ENCODE assay signal across 8 mouse cellular contexts in the genomic region with DNA sequence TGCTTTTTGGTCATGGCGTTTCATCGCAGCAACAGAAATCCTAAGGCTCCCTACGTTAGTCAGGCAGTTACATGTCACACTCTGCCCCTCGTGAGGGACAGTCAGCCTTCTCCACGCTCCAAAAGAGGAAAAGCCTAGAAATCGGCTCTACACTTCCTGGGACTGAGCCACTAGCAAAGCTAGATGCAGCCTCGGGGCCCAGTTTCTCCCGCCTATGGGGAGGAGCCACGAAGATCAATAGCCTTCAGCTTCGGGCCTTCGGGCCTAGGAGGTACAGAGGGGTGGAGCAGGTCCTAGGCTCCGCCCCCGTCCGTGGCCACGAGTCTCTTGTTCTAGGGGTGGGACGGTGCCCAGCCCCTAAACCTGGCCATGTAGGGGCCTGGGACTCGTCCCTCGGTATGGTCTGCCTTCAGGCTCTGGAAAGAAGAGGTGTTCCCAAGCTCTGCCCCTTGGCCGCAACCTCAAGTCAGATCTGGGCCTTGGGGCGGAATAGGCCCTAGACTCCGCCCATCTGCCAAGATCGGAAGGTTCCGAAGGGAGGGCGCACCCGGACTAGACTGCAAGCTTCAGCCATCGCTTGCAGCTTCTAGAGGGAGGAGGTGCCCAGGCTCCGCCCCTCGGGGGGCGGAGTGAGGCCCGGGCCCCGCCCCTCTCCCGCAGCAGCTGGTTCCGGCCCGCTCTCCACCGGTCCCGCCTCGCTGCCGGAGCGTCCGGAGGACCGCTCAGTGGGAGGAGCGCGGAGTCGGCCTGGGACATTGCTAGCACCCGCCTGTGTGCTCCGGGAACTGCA. TPM values are rescaled to one million over a fixed set of nuclear protein-coding genes. Genes with fewer than 3 reads are reported as not detected.
DNase-seq lines count a peak whose midpoint lies in the region; ATAC-seq lines count a peak whose summit lies in the region.

A gene (plus strand): TSS at position 339 of the 790 bp plus-strand sequence.

- peak; percentile 95 for DNase-seq in B cell, adult 2 months
- peak; percentile 99 for DNase-seq in brain, adult 2 months (ENCODE audit: low read depth, low spot score)
- peak; percentile 97 for DNase-seq in heart, embryonic 10.5 days (ENCODE audit: low spot score)
- peak; percentile 93 for DNase-seq in liver
- DNase-seq in spleen, postnatal 4 days (ENCODE audit: low spot score in 2 of 2) = peak; percentile 93 to 95

- H3K9ac ChIP-seq in kidney, embryonic 15.5 days = peak within 1 kb of the TSS; percentile 81

- H3K27me3 ChIP-seq in heart, embryonic 10.5 days (ENCODE audit: insufficient read depth, poor library complexity, severe bottlenecking) = no peaks in the 10 kb centered on the region
- no peaks in the 10 kb centered on the region for H3K27me3 ChIP-seq in kidney, embryonic 15.5 days

- peak within 1 kb of the TSS; percentile 88 for H3K4me3 ChIP-seq in heart, embryonic 10.5 days
- peak within 1 kb of the TSS; percentile 82 for H3K4me3 ChIP-seq in kidney, embryonic 15.5 days (replicated peaks)

- peaks cover 20% of the 10 kb centered on the region for H3K4me1 ChIP-seq in heart, embryonic 10.5 days
- peaks cover 27% of the 10 kb centered on the region for H3K4me1 ChIP-seq in kidney, embryonic 15.5 days

- under 1% methylated on average over 45 of the region's 46 CpGs for WGBS in heart, embryonic 10.5 days
- under 1% methylated on average over 46 of the region's 46 CpGs for WGBS in kidney, embryonic 15.5 days

- 0 out of 2 replicates have a peak, but pooled peaks cover 3% of the 10 kb centered on the region for H3K36me3 ChIP-seq in heart, embryonic 10.5 days
- H3K36me3 ChIP-seq in kidney, embryonic 15.5 days = no peaks in the 10 kb centered on the region

- ATAC-seq in erythroblast, adult 5-6 weeks (replicated peaks; ENCODE audit: low FRiP score, poor library complexity, severe bottlenecking) = peak; percentile 92
- ATAC-seq in kidney, embryonic 15.5 days (replicated peaks; ENCODE audit: low FRiP score) = peak; percentile 97
- ATAC-seq in monocyte, adult 5-6 weeks (replicated peaks; ENCODE audit: insufficient number of reproducible peaks, low FRiP score, low TSS enrichment, poor library complexity, severe bottlenecking) = peak; percentile 93

- H3K4me2 ChIP-seq in kidney, embryonic 15.5 days = peak within 1 kb of the TSS; percentile 76

- peak within 1 kb of the TSS; percentile 92 for H3K27ac ChIP-seq in heart, embryonic 10.5 days
- peak within 1 kb of the TSS; percentile 98 for H3K27ac ChIP-seq in kidney, embryonic 15.5 days

- H3K9me3 ChIP-seq in heart, embryonic 10.5 days = no peaks in the 10 kb centered on the region
- no peaks in the 10 kb centered on the region for H3K9me3 ChIP-seq in kidney, embryonic 15.5 days (replicated peaks)

RNA-seq across cellular contexts. Expression of the gene that starts here (rescaled TPM):
- 6.7 and 8.6 TPM in 2 replicates for total RNA-seq in erythroblast, adult 5-6 weeks (2015; ENCODE audit: low replicate concordance)
- total RNA-seq in erythroblast, adult 5-6 weeks (2017; ENCODE audit: low replicate concordance) = 3.9 and 6.7 TPM in 2 replicates
- 34.6 and 39.5 TPM in 2 replicates for polyA plus RNA-seq in heart, embryonic 10.5 days (2016; fragmentation: Nextera tagmentation; extraction: Ambion mirVana)
- polyA plus RNA-seq in kidney, embryonic 15.5 days (2015; fragmentation: Nextera tagmentation; extraction: Ambion mirVana) = 74.5 and 77.7 TPM in 2 replicates
- total RNA-seq in monocyte, adult 5-6 weeks (2017) = 18.2 to 24.5 TPM (median 20.6 TPM) in 3 replicates

Comparison
In these comparisons a context has a peak if more than half of its experiments do, and no peak if none do; other contexts are left out.
1. Peak in every context shown above with its lines: DNase-seq, ATAC-seq, H3K4me3 ChIP-seq and H3K27ac ChIP-seq.